Mouse (Mus musculus): Measurements from ENCODE around the gene Gm20896. TPM values are rescaled to one million over a fixed set of nuclear protein-coding genes. Genes with fewer than 3 reads are reported as not detected.
"Not testable (repeated sequence)": the region's sequence is repeated elsewhere in the genome, so short reads cannot be mapped to it uniquely, and the experiment has no call there.

Gene Gm20896
- not detected in 2 replicates for polyA plus RNA-seq (2016; fragmentation: Nextera tagmentation; extraction: Ambion mirVana)

GRCm38 (mm10) chrY:35921426-35921825 lies at the start of gene Gm20896:
TSS of gene Gm20896 (minus strand) at chrY:35921526.
- not testable (repeated sequence) for H3K4me3 ChIP-seq; H3K9ac ChIP-seq; H3K4me2 ChIP-seq (replicated peaks); H3K36me3 ChIP-seq; H3K4me1 ChIP-seq; H3K27me3 ChIP-seq (replicated peaks); H3K9me3 ChIP-seq; ATAC-seq (ENCODE audit: low FRiP score, low read depth); H3K27ac ChIP-seq
- 100% methylated on average over 1 of the region's 6 CpGs for WGBS
